In genomic region chr12:116625391-116626281, GRCm38 (mm10) we compare ENCODE assay signal across 10 mouse cellular contexts.
A peak's percentile ranks its signal among the peaks of the same experiment; 100 is the strongest.
DNase-seq lines count a peak whose midpoint lies in the region; ATAC-seq and TF ChIP-seq lines count a peak whose summit lies in the region.
"Had no signal": no experiment of that assay in that cellular context is flagged by ENCODE, and none has a peak within 500 bp of the region (broad histone marks: within the 10 kb centered on the region; RNA-seq: fewer than 3 reads in every experiment).

No protein-coding gene starts in this region.

- no peaks in the 10 kb centered on the region for H3K9me3 ChIP-seq in forebrain, embryonic 13.5 days (replicated peaks)
- H3K9me3 ChIP-seq in liver, postnatal 0 days (ENCODE audit: low read length) = no peaks in the 10 kb centered on the region
- no peaks in the 10 kb centered on the region for H3K9me3 ChIP-seq in neural tube, embryonic 12.5 days
- H3K9me3 ChIP-seq: lung, embryonic 15.5 days had no signal

- TF ChIP-seq POLR2A in bone marrow, adult 2 months (IDR thresholded peaks at IDR 0.05; ENCODE audit: borderline replicate concordance, control insufficient read depth, low read depth, low read length) = no peak
- TF ChIP-seq POLR2A in kidney, adult 2 months (IDR thresholded peaks at IDR 0.05; ENCODE audit: low read depth, low read length) = no peak

- peak; percentile 19; the same call in 1 of the 2 replicates for TF ChIP-seq CTCF in bone marrow, adult 2 months (IDR thresholded peaks at IDR 0.05; ENCODE audit: control insufficient read depth, insufficient read depth, low read length)
- TF ChIP-seq CTCF in kidney, adult 2 months (conservative IDR thresholded peaks at IDR 0.05; ENCODE audit: insufficient read depth, insufficient read length, low read depth, low read length) = peak; percentile 65
- peak; percentile 80 for TF ChIP-seq CTCF in liver, postnatal 0 days (IDR thresholded peaks at IDR 0.05; ENCODE audit: low read depth)

- no peaks in the 10 kb centered on the region for H3K27me3 ChIP-seq in forebrain, embryonic 13.5 days
- no peaks in the 10 kb centered on the region for H3K27me3 ChIP-seq in kidney, adult 2 months (replicated peaks; ENCODE audit: control insufficient read depth, insufficient read depth, low read length)
- no peaks in the 10 kb centered on the region for H3K27me3 ChIP-seq in liver, postnatal 0 days (ENCODE audit: insufficient read depth, low read length)
- no peaks in the 10 kb centered on the region for H3K27me3 ChIP-seq in neural tube, embryonic 12.5 days (replicated peaks)
- H3K27me3 ChIP-seq: lung, embryonic 15.5 days had no signal

- H3K36me3 ChIP-seq in forebrain, embryonic 13.5 days (ENCODE audit: poor library complexity, severe bottlenecking) = no peaks in the 10 kb centered on the region
- no peaks in the 10 kb centered on the region for H3K36me3 ChIP-seq in kidney, adult 2 months (ENCODE audit: control insufficient read depth, insufficient read depth, low read length)
- no peaks in the 10 kb centered on the region for H3K36me3 ChIP-seq in liver, postnatal 0 days (replicated peaks; ENCODE audit: insufficient read depth, low read length)
- no peaks in the 10 kb centered on the region for H3K36me3 ChIP-seq in neural tube, embryonic 12.5 days
- H3K36me3 ChIP-seq: lung, embryonic 15.5 days had no signal

- no peak overlapping the region for H3K9ac ChIP-seq in forebrain, embryonic 13.5 days
- H3K9ac ChIP-seq in liver, postnatal 0 days (replicated peaks) = no peak overlapping the region
- H3K9ac ChIP-seq in neural tube, embryonic 12.5 days = no peak overlapping the region
- H3K9ac ChIP-seq: lung, embryonic 15.5 days had no signal

- WGBS in bone marrow, adult 2 months = 43% methylated on average over 9 of the region's 9 CpGs
- 59% methylated on average over 9 of the region's 9 CpGs for WGBS in forebrain, embryonic 13.5 days
- 45% methylated on average over 9 of the region's 9 CpGs for WGBS in kidney, adult 2 months
- WGBS in liver, postnatal 0 days (ENCODE audit: insufficient replicate concordance) = 51% methylated on average over 9 of the region's 9 CpGs
- WGBS in neural tube, embryonic 12.5 days = 55% methylated on average over 9 of the region's 9 CpGs

- no peaks in the 10 kb centered on the region for H3K4me1 ChIP-seq in bone marrow, adult 2 months (ENCODE audit: control insufficient read depth, insufficient read depth, low read length)
- no peaks in the 10 kb centered on the region for H3K4me1 ChIP-seq in forebrain, embryonic 13.5 days
- no peaks in the 10 kb centered on the region for H3K4me1 ChIP-seq in kidney, adult 2 months (ENCODE audit: control insufficient read depth, insufficient read depth, low read length)
- no peaks in the 10 kb centered on the region for H3K4me1 ChIP-seq in liver, postnatal 0 days (ENCODE audit: insufficient read depth)
- H3K4me1 ChIP-seq in neural tube, embryonic 12.5 days = no peaks in the 10 kb centered on the region
- H3K4me1 ChIP-seq: lung, embryonic 15.5 days had no signal

- no peak overlapping the region for H3K4me3 ChIP-seq in bone marrow, adult 2 months (replicated peaks; ENCODE audit: control insufficient read depth, low read depth, low read length)
- H3K4me3 ChIP-seq in forebrain, embryonic 13.5 days = no peak overlapping the region
- H3K4me3 ChIP-seq in kidney, adult 2 months (ENCODE audit: insufficient read depth, low read depth, low read length) = no peak overlapping the region
- no peak overlapping the region for H3K4me3 ChIP-seq in liver, postnatal 0 days (ENCODE audit: low read depth, low read length)
- no peak overlapping the region for H3K4me3 ChIP-seq in neural tube, embryonic 12.5 days
- H3K4me3 ChIP-seq: erythroblast, embryonic 14.5 days; lung, embryonic 15.5 days had no signal

- peak; percentile 58 for DNase-seq in testis, postnatal 10 days (ENCODE audit: low spot score)
- DNase-seq in testis, postnatal 14 days (ENCODE audit: low spot score) = no peak
- DNase-seq in kidney, adult 2 months = peak; percentile 48
- peak; percentile 52 for DNase-seq in liver, postnatal 0 days
- DNase-seq in gastrocnemius, postnatal 4 days (ENCODE audit: low spot score in 2 of 2) = no peak

- no peak overlapping the region for H3K27ac ChIP-seq in bone marrow, adult 2 months (ENCODE audit: control insufficient read depth, insufficient read depth, low read depth, low read length, poor library complexity)
- no peak overlapping the region for H3K27ac ChIP-seq in forebrain, embryonic 13.5 days
- no peak overlapping the region for H3K27ac ChIP-seq in kidney, adult 2 months (ENCODE audit: insufficient read depth, low read depth, low read length)
- H3K27ac ChIP-seq in liver, postnatal 0 days (ENCODE audit: low read depth) = no peak overlapping the region
- no peak overlapping the region for H3K27ac ChIP-seq in neural tube, embryonic 12.5 days
- H3K27ac ChIP-seq: lung, embryonic 15.5 days had no signal

- no peak for TF ChIP-seq EP300 in liver, postnatal 0 days (IDR thresholded peaks at IDR 0.05; ENCODE audit: low read depth)

- ATAC-seq in forebrain, embryonic 13.5 days = 0 out of 2 replicates have a peak, but pooled peaks have one; percentile 43
- no peak for ATAC-seq in liver, postnatal 0 days
- peak; percentile 62 for ATAC-seq in neural tube, embryonic 12.5 days (ENCODE audit: low FRiP score, low read depth)

- H3K4me2 ChIP-seq in forebrain, embryonic 13.5 days = no peak overlapping the region
- H3K4me2 ChIP-seq in liver, postnatal 0 days (ENCODE audit: low read depth, low read length) = no peak overlapping the region
- no peak overlapping the region for H3K4me2 ChIP-seq in neural tube, embryonic 12.5 days (replicated peaks)
- H3K4me2 ChIP-seq: lung, embryonic 15.5 days had no signal

Comparison
In these comparisons a context has a peak if more than half of its experiments do, and no peak if none do; other contexts are left out.
1. DNase-seq: peak in testis, postnatal 10 days (single experiment), kidney, adult 2 months (single experiment) and liver, postnatal 0 days (single experiment); none in testis, postnatal 14 days (single experiment) and gastrocnemius, postnatal 4 days (0 of 2).
2. CTCF ChIP-seq: peak in every context shown above with its lines; median percentile 80 in liver, postnatal 0 days; 65 in kidney, adult 2 months; 19 in bone marrow, adult 2 months.